Mouse (Mus musculus): ENCODE data around the gene 1300017J02Rik. TPM values are rescaled to one million over a fixed set of nuclear protein-coding genes. Genes with fewer than 3 reads are reported as not detected.

Gene 1300017J02Rik
- total and polyA plus RNA-seq, 3 experiments = 0.16 TPM; not detected in 2

DNA sequence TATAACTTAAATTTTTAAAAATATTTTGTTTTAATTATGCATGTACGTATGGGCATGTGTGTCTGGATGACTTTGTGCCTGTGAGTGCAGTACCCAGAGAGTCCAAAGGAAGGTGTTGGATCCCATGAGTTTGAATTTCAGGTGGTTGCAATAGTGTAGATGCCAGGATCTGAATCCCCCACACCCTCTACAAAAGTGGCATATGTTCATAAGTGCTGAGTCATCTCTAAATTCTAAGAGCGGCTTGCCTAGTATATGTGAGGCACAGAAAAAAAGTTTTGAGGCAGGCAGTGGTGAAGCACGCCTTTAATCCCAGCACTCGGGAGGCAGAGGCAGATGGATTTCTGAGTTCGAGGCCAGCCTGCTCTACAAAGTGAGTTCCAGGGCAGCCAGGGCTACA, 99.1 kb downstream of the 1300017J02Rik start:
- Histone ChIP-seq H3K27ac (no peak overlapping the region), H3K4me1 (ENCODE audit: control insufficient read depth, insufficient read depth, low read length) (peaks cover 1% of the 10 kb centered on the region), H3K27me3 (ENCODE audit: control insufficient read depth, insufficient read depth, low read length) (no peaks in the 10 kb centered on the region), H3K36me3 (ENCODE audit: control insufficient read depth, insufficient read depth, low read length) (peaks cover 3% of the 10 kb centered on the region), H3K4me3 (no peak overlapping the region), H3K9ac (ENCODE audit: low read depth, low read length) (no peak overlapping the region), H3K79me2 (replicated peaks; ENCODE audit: control insufficient read depth, insufficient read depth, low read length) (no peaks in the 10 kb centered on the region)
- WGBS = 94% methylated on average over 5 of the region's 5 CpGs
- TF ChIP-seq POLR2A (IDR thresholded peaks at IDR 0.05; ENCODE audit: insufficient read depth, low read depth, low read length) (no peak), CTCF (IDR thresholded peaks at IDR 0.05) (no peak), EP300 (IDR thresholded peaks at IDR 0.05; ENCODE audit: insufficient read depth, low read depth, low read length) (no peak)
- intact Hi-C loops (cut with DNase I) = loop anchor here (5.0 to 10.0 kb wide), 3 partner anchors 157 to 799 kb away; partner anchors contain the start of genes Amotl2 and Nphp3
- DNase-seq = no peak

DNA sequence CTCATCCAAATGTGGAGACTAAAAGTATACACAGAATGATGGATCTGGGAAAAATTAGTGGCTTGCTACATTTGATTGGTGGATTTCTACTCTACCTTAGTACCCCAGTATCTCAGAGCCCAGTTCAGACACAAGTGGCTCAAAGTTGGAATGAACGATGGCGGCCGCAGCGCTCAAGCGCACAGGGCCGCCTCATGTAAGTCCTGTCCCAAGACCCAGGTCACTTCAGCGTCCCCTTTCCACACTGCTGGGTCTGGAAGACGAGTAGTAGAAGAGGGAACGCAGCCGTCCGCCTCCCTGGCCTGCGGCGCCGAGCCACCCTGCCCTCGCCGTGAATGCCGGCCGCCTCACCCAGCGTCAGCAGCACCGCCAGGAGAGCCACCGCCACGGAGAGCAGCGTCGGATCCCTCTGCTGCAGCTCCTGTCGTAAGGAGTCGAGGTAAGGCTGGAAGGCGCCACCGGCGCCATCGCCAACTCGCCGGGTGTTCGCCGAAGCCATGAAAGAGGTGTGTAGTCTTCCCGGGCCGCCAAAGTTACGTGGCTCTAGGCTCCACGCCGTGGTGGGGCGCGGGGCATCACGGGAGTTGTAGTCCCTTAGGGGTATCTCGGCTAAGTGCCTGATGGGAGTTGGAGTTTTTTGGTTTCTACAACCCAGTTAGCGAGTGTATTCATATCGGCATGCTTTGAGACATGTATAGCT, 103.2 kb downstream of the 1300017J02Rik start, which contains the start of gene Srprb:
Gene Srprb, minus strand, starts transcription at position 577 of the 700 bp plus-strand sequence.
- under 1% methylated on average over 45 of the region's 45 CpGs for WGBS
- H3K27me3 ChIP-seq (ENCODE audit: control insufficient read depth, insufficient read depth, low read length) = no peaks in the 10 kb centered on the region
- H3K79me2 ChIP-seq (replicated peaks; ENCODE audit: control insufficient read depth, insufficient read depth, low read length) = no peaks in the 10 kb centered on the region
- H3K4me1 ChIP-seq (ENCODE audit: control insufficient read depth, insufficient read depth, low read length) = peaks cover 1% of the 10 kb centered on the region
- peak; percentile 93 to 95 for DNase-seq
- H3K4me3 ChIP-seq = peak within 1 kb of the TSS; percentile 69
- peaks cover 3% of the 10 kb centered on the region for H3K36me3 ChIP-seq (ENCODE audit: control insufficient read depth, insufficient read depth, low read length)
- H3K27ac ChIP-seq = peak within 1 kb of the TSS; percentile 82
- TF ChIP-seq POLR2A (IDR thresholded peaks at IDR 0.05; ENCODE audit: insufficient read depth, low read depth, low read length) (peak; percentile 65), CTCF (IDR thresholded peaks at IDR 0.05) (no peak)
- intact Hi-C loops (cut with DNase I) = loop anchor here (5.0 to 10.0 kb wide), 4 partner anchors 109 to 803 kb away; partner anchors contain the start of genes Amotl2, Anapc13, Cep63 and Nphp3
- peak within 1 kb of the TSS; percentile 91 for H3K9ac ChIP-seq (ENCODE audit: low read depth, low read length)

Other genes with a start within 250 kb of the 1300017J02Rik start
- 1 to 10 TPM; 1.4 to 1.6 TPM for gene Rab6b, start 193.3 kb downstream of the 1300017J02Rik start, total RNA-seq (2021)
- 0.76 and 6.9 TPM in 2 replicates for gene Rab6b, start 193.3 kb downstream of the 1300017J02Rik start, polyA plus RNA-seq (2012; rRNA removed)
- gene Srprb, start 102.9 kb downstream of the 1300017J02Rik start, total RNA-seq (2021) = 10 to 100 TPM; 19.4 to 19.8 TPM
- gene Srprb, start 102.9 kb downstream of the 1300017J02Rik start, polyA plus RNA-seq (2012; rRNA removed) = 31.0 and 43.5 TPM in 2 replicates
- gene Gm20425, start 74.8 kb downstream of the 1300017J02Rik start, total RNA-seq (2021) = 1 to 10 TPM; 5.5 to 7.0 TPM
- gene Gm20425, start 74.8 kb downstream of the 1300017J02Rik start, polyA plus RNA-seq (2012; rRNA removed) = not detected in 2 replicates
- 10 to 100 TPM; 41.2 to 47.8 TPM for gene Trf, start 74.6 kb downstream of the 1300017J02Rik start, total RNA-seq (2021)
- 52.9 and 87.2 TPM in 2 replicates for gene Trf, start 74.6 kb downstream of the 1300017J02Rik start, polyA plus RNA-seq (2012; rRNA removed)
- gene Topbp1, start 133 bp upstream of the 1300017J02Rik start, total RNA-seq (2021) = 10 to 100 TPM in 1 of 2 experiments, 1 to 10 TPM in 1; 7.6 to 12.2 TPM
- gene Topbp1, start 133 bp upstream of the 1300017J02Rik start, polyA plus RNA-seq (2012; rRNA removed) = 4.1 and 6.8 TPM in 2 replicates
- gene Cdv3, start 60.8 kb upstream of the 1300017J02Rik start, total RNA-seq (2021) = 100 to 1,000 TPM; 121 to 143 TPM
- gene Cdv3, start 60.8 kb upstream of the 1300017J02Rik start, polyA plus RNA-seq (2012; rRNA removed) = 26.5 and 51.2 TPM in 2 replicates
- under 1 TPM; 0.52 to 0.99 TPM for gene Bfsp2, start 175.3 kb upstream of the 1300017J02Rik start, total RNA-seq (2021)
- 0.31 TPM in 1 of 2 replicates, not detected in the other for gene Bfsp2, start 175.3 kb upstream of the 1300017J02Rik start, polyA plus RNA-seq (2012; rRNA removed)